Mouse (Mus musculus) urinary bladder, postnatal 10 days (tissue): ENCODE data around the gene Pnp.
A peak's percentile ranks its signal among the peaks of the same experiment; 100 is the strongest.
"Not testable (repeated sequence)": the region's sequence is repeated elsewhere in the genome, so short reads cannot be mapped to it uniquely, and the experiment has no call there.

Source experiments
- DNase-seq: peaks from one replicate; pipeline ENCODE4 v3.0.0; 2022; ENCODE audit warnings: low spot score

The Pnp gene

DNA sequence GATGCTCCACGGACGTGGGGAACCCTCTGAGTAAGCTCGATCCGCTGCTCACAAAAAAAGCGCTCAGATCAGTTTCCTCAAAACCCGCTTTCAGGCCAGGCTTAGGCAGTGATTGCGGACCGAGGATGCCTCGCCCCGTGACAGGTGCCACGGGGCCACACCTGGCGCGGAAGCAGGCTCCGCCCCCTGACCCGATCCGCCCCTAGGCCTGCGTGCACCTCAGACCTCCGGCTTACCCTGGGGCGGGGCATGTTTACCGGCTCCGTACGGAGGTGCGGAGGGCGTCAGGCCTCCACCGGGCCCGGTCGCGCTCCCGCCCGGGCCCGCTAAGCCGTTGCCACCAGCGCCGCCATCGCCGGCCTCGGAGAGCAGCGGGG lies 517 bp upstream of the Pnp start:
- DNase-seq, result no peak

- no peak for DNase-seq
Observed at GRCm38 (mm10) chr14:50931493-50932020, 675 bp downstream of the Pnp start.

- DNase-seq, result no peak
Observed at GRCm38 (mm10) chr14:50936649-50937048, 5.8 kb downstream of the Pnp start.

DNA sequence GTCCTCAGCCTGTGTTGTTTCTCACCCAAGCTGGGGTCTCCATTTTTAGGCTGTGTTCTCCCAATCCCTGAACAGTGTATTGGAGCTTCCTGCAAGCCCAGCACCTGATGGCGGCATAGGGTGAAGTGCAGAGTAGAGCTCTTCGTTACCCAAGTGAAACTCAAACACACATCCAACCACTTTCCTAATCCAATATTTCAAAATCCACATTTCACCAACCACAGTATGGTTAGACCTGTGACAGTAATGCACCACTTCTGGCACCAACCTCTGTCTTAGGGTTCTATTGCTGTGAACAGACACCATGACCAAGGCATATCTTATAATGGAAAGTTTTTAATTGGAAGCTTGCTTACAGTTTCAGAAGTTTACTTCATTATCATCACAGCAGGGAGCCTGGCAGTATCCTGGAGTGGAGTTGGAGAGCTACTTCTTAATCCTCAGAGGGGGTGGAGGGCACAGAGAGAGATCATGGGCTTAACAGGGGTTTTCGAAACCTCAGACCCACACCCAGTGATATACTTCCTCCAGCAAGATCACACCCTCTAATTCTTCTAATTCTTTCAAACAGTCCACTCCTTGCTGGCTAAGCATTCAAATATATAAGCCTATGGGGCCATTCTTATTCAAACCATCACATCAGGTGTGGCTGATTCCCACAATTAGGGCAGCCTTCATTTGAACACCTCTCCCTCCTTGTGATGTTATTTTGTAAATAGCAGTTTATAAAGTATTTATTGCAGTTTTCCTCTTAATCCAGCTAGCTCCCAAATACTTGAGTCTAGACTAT lies 7.4 kb downstream of the Pnp start:
- no peak for DNase-seq

- DNase-seq, result no peak
Observed at GRCm38 (mm10) chr14:50938940-50939339, 8.1 kb downstream of the Pnp start.

DNA sequence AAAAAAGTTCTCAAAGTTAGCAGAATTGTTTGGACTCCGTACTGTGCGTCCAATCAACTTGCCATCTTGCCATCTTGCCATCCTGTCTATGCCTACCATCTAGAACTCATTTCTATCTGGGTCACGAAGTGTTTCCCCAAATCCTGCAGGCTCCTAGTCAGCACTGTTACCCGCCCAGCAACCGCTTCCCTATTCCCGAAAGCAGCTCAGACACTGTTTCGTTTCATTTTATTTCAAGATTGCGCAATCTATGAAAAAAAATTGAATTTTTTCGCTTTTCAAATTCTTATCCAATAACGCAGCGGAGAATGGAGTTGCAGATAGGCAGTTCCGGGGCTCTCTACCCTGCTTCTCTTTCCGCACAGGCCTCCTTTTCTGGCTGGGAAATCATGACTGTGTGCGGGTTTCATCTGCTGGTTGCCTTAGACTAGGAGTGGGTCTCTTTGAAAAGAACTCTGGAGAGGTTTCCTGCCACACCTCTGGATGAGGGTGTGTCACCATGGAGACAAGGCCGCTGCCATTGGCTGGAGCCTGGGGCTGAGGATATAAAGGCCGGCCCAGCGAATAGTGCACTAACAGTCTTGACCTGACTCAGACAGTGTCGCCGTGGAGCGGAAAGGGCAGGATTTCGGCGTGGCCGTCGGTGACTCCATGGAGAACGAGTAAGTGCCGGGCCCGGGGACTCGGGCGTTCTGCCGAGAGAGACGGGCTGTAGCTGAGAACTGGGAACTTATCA lies 13.2 kb downstream of the Pnp start, which contains the start of gene Gm49342:
TSS of gene Gm49342 (plus strand) at position 586 of the 736 bp plus-strand sequence.
- peak; percentile 82 for DNase-seq

GRCm38 (mm10) chr14:50944668-50945033 lies 13.8 kb downstream of the Pnp start:
- not testable (repeated sequence) for DNase-seq

- not testable (repeated sequence) for DNase-seq
Observed at GRCm38 (mm10) chr14:50945081-50945480, 14.2 kb downstream of the Pnp start.

DNA sequence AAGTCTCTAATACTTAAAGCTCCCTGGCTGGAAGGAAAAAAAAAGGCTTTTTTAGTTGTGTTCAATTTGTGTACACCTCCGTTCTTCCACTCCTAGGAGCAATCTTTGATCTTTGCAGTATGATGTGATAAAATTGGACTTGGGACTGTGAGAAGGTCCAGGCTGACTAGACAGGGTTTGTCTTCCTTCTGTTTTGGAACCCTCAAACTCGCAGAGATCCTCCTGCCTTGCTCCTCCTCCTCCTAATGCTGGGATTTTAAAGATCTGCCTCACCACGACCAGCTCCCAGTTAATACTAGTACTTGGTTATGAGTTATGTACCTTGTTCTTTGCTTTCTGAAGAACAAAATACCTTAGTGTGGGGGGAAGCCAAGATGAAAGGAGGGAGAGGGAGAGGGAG lies 14.6 kb downstream of the Pnp start:
- not testable (repeated sequence) for DNase-seq

DNA sequence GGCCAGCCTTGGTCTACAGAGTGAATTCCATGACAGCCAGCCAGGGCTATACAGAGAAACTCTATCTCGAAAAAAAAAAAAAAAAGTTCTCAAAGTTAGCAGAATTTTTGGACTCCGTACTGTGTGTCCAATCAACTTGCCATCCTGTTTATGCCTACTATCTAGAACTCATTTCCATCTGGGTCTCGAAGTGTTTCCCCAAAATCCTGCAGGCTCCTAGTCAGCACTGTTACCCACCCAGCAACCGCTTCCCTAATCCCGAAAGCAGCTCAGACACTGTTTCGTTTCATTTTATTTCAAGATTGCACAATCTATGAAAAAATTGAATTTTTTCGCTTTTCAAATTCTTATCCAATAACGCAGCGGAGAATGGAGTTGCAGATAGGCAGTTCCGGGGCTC lies 24.6 kb downstream of the Pnp start:
- DNase-seq, result no peak

GRCm38 (mm10) chr14:50955942-50956508 lies 25.1 kb downstream of the Pnp start, which contains the start of gene Pnp2:
Gene Pnp2, plus strand, starts transcription at chr14:50955992.
- not testable (repeated sequence) for DNase-seq

- not testable (repeated sequence) for DNase-seq
Observed at GRCm38 (mm10) chr14:50956724-50957123, 25.8 kb downstream of the Pnp start.

GRCm38 (mm10) chr14:50957146-50957545 lies 26.3 kb downstream of the Pnp start:
- not testable (repeated sequence) for DNase-seq

GRCm38 (mm10) chr14:50958289-50958995 lies 27.6 kb downstream of the Pnp start:
- not testable (repeated sequence) for DNase-seq

GRCm38 (mm10) chr14:50968216-50968980 lies 37.5 kb downstream of the Pnp start:
- DNase-seq, result no peak

DNA sequence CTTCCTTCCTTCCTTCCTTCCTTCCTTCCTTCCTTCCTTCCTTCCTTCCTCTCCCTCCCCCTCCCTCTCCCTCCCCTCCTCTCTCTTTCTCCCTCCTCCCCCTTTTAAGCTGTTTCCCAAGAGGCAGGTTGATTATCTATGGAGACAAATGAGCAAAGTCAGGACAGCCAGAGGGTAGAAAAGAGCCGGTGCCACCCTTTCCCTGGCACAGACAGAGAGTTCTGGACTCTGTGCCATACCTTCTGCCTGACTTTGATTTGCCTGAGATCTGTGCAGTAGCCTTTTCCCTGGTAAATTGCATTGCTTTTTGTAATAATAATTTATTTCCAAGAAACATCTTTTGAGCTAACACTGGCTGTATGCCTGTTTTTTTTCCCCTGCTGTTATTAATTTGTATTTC lies 38.2 kb downstream of the Pnp start:
- no peak for DNase-seq

GRCm38 (mm10) chr14:50969558-50970544 lies 39.0 kb downstream of the Pnp start:
- no peak for DNase-seq

DNA sequence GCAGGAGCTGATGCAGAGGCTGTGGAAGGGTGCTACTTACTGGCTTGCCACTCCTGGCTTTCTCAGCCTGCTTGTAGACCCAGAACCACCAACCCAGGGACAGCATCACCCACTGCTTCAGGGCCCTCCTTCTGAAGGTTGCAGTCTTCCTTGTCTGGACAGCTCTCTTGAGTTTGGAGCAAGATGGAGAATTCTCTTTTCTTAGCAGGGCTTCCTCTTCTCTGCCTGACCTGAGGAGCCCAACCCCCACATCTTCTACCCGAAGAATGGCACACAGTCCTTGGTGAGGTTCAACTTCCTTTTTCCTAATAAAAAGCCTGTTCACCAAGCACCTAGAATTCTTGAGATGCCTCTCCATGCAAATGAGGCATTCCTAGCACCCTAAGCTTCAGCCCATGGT lies 39.9 kb downstream of the Pnp start:
- DNase-seq, result no peak

DNA sequence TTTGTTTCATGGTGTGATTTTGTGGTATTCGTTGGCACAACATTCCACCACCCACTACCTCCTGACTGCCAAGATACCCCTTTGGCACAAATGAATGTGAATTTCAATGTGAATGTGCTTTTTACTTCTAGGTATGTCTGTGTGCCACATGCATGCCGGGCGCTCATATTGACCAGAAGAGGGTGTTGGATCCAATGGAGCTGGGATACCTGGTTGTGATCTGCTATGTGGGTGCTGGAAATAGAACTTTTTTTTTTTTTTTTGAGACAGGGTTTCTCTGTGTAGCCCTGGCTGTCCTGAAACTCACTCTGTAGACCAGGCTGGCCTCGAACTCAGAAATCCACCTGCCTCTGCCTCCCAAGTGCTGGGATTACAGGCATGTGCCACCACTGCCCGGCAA lies 42.2 kb downstream of the Pnp start:
- DNase-seq, result not testable (repeated sequence)

DNA sequence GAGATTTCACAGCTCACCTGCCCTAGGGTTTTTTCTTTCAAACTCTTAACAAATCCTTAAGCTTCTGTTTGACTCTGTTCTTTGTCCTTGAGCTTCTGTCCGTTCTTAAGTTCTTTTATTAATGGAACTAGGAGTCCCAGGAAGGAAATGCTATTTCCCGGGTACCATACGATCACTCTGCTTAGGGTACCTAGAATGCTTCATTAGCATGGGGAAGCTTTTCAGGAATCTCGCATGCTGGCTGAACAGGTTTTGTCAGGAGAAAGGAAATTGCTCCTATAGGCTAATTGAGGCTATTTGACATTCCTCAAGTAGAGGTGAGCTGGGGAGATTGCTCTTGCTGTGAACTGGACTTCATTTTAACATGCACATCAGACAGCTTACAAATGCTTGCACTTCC lies 42.8 kb downstream of the Pnp start:
- no peak for DNase-seq
